Mouse (Mus musculus): ENCODE results near the gene Fbxo8. TPM values are rescaled to one million over a fixed set of nuclear protein-coding genes. Genes with fewer than 3 reads are reported as not detected.

The Fbxo8 gene
- polyA plus RNA-seq, 1 experiment from 2014 or later, result 41.6 TPM

DNA sequence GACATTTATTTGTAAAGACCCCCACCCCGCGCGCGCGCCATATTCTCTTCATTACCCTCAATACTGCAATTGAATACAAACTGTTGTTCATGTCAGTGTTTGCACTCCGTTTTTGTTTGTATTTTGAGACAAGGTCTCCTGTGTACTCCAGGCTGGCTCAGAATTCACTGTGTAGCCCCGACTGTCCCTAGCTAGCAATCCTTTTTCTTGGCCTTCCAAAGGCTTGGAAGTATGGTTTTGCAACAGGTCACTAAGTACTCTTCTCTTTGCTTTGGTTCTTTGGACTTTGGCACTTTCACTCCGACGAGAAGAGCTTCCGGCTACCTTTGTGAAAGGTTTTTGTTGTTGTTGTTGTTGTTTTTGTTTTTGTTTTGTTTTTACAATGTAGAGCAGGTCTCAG lies 1.2 kb downstream of the Fbxo8 start:
- WGBS, result 23% methylated on average over 10 of the region's 10 CpGs
- Histone ChIP-seq H3K4me3 (replicated peaks) (peak overlapping the region; percentile 65), H3K36me3 (no peaks in the 10 kb centered on the region), H3K4me1 (replicated peaks) (peaks cover 5% of the 10 kb centered on the region; the same call in 1 of the 2 replicates), H3K4me2 (replicated peaks) (peak overlapping the region; percentile 59), H3K27ac (no peak overlapping the region), H3K27me3 (replicated peaks) (no peaks in the 10 kb centered on the region), H3K9me3 (no peaks in the 10 kb centered on the region), H3K9ac (0 out of 2 replicates have a peak overlapping the region, but pooled peaks have one; percentile 81)
- ATAC-seq, result no peak

- no peak for ATAC-seq
- Histone ChIP-seq H3K9ac (no peak overlapping the region), H3K9me3 (no peaks in the 10 kb centered on the region), H3K27ac (no peak overlapping the region), H3K4me2 (replicated peaks) (0 out of 2 replicates have a peak overlapping the region, but pooled peaks have one; percentile 9), H3K36me3 (no peaks in the 10 kb centered on the region), H3K27me3 (replicated peaks) (no peaks in the 10 kb centered on the region), H3K4me1 (replicated peaks) (peaks cover 5% of the 10 kb centered on the region; the same call in 1 of the 2 replicates), H3K4me3 (replicated peaks) (no peak overlapping the region)
- 63% methylated on average over 5 of the region's 5 CpGs for WGBS
Measured at GRCm38 (mm10) chr8:56552551-56553103, 1.7 kb downstream of the Fbxo8 start.

DNA sequence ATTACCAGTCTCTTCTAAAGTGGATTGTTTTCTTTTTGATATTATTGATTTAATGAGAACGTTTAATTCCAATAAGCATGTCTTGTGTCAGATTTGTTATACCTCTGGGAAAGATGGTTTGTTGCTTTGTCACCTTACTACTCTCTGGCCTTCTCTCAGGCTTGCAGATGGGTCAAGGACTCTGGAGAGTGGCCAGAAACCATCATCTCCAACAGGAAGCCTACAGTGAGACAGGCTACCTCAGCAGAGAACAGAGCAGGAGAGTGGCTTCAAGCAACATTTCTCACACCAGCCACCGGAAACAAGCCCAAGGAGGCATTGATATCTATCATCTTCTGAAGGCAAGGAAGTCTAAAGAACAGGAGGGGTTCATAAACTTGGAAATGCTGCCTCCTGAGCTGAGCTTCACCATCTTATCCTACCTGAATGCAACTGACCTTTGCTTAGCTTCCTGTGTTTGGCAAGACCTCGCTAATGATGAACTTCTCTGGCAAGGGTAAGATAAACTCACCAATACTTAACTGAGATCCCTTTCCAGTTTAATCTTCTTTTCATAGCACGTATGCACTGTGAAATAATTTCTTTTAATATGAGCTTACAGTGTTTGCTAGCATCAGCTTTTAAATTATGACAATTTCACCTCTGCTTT lies 13.6 kb downstream of the Fbxo8 start:
- Histone ChIP-seq H3K36me3 (no peaks in the 10 kb centered on the region), H3K27me3 (replicated peaks) (no peaks in the 10 kb centered on the region), H3K4me1 (replicated peaks) (no peaks in the 10 kb centered on the region), H3K4me3 (replicated peaks) (no peak overlapping the region), H3K9ac (no peak overlapping the region), H3K27ac (no peak overlapping the region), H3K4me2 (replicated peaks) (no peak overlapping the region), H3K9me3 (no peaks in the 10 kb centered on the region)
- ATAC-seq, result no peak
- 61% methylated on average over 4 of the region's 4 CpGs for WGBS

DNA sequence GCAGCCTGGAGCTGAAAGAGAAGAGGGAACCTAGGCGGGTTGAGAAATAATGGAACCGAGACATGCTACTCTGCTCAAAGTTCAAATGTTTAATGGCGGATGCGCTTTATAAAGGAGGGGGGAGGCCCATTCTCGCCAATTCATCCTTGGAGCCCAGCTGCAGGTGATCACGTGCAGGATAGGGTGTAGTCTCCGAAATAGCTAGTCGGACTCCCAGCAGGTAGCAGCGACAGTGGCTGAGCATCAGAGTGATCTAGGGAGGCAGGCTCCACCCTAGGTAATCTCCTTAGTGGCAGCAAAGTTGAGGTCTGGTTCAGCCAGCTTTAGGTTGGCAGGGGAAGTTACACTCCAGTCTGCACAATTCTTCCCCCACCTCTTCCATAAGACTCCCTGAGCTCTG lies 16.0 kb downstream of the Fbxo8 start:
- H3K4me2 ChIP-seq (replicated peaks), result no peak overlapping the region
- WGBS, result 94% methylated on average over 9 of the region's 9 CpGs

GRCm38 (mm10) chr8:56580918-56581317 lies 30.0 kb downstream of the Fbxo8 start:
- H3K4me2 ChIP-seq (replicated peaks), result no peak overlapping the region
- H3K4me3 ChIP-seq (replicated peaks), result no peak overlapping the region
- no peaks in the 10 kb centered on the region for H3K9me3 ChIP-seq
- H3K36me3 ChIP-seq, result no peaks in the 10 kb centered on the region
- WGBS, result 95% methylated on average over 4 of the region's 4 CpGs
- H3K4me1 ChIP-seq (replicated peaks), result no peaks in the 10 kb centered on the region
- ATAC-seq, result no peak
- no peak overlapping the region for H3K27ac ChIP-seq
- H3K27me3 ChIP-seq (replicated peaks), result no peaks in the 10 kb centered on the region
- no peak overlapping the region for H3K9ac ChIP-seq

More for the DNA sequence above, 16.0 kb downstream of the Fbxo8 start:
- Histone ChIP-seq H3K4me3 (replicated peaks) (no peak overlapping the region), H3K27me3 (replicated peaks) (no peaks in the 10 kb centered on the region), H3K9ac (no peak overlapping the region), H3K27ac (no peak overlapping the region), H3K9me3 (no peaks in the 10 kb centered on the region), H3K36me3 (no peaks in the 10 kb centered on the region), H3K4me1 (replicated peaks) (no peaks in the 10 kb centered on the region)
- no peak for ATAC-seq

DNA sequence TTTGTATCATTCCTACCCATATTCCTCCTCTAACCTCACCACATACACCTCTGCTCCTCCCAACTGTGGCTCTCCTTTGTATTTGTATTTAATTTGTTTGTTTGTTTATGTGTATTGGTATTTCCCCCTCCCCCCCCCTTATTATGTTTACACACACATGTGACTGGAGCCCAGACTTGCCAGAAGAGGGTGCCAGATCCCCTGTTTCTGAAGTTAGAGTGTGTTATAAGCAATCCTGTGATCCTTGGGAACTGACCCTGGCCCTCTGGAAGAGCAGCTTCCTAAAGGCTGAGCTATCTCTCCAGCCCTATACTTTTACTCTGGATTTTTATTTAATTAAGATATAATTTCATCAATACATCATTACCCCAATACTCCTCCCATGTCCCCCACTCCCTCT lies 32.0 kb downstream of the Fbxo8 start:
- Histone ChIP-seq H3K27ac (no peak overlapping the region), H3K4me3 (replicated peaks) (no peak overlapping the region), H3K27me3 (replicated peaks) (no peaks in the 10 kb centered on the region), H3K4me2 (replicated peaks) (no peak overlapping the region), H3K36me3 (no peaks in the 10 kb centered on the region), H3K4me1 (replicated peaks) (no peaks in the 10 kb centered on the region), H3K9ac (no peak overlapping the region), H3K9me3 (no peaks in the 10 kb centered on the region)
- no peak for ATAC-seq

- H3K4me1 ChIP-seq (replicated peaks), result no peaks in the 10 kb centered on the region
- ATAC-seq, result no peak
- WGBS, result 21% methylated on average over 2 of the region's 2 CpGs
Measured at GRCm38 (mm10) chr8:56589004-56589403, 38.1 kb downstream of the Fbxo8 start.

DNA sequence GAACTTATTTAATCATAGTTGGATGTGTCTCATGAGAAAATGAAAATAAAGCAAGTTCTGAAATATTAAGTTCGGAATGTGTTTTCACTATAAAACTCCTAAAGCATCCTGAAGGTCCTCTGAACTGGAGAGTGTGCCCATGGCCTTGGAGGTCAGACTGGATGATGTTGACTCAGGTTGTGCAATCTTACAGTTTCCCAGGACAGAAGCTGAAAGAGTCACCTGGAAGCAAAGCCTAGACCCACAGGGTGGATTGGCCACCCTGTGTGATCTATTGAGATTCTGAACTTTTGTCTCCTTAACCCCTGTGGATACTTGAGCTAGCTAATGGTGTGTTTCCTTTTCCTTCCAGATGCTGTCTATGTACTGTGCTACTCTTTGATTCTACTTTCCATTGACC lies 40.2 kb downstream of the Fbxo8 start:
- Histone ChIP-seq H3K9ac (no peak overlapping the region), H3K9me3 (no peaks in the 10 kb centered on the region), H3K4me3 (replicated peaks) (no peak overlapping the region), H3K4me2 (replicated peaks) (no peak overlapping the region), H3K27me3 (replicated peaks) (no peaks in the 10 kb centered on the region), H3K36me3 (no peaks in the 10 kb centered on the region), H3K27ac (no peak overlapping the region), H3K4me1 (replicated peaks) (no peaks in the 10 kb centered on the region)
- ATAC-seq, result peak; percentile 63; the same call in 1 of the 2 replicates
- WGBS, result 98% methylated on average over 1 of the region's 1 CpGs

More at GRCm38 (mm10) chr8:56589004-56589403, 38.1 kb downstream of the Fbxo8 start:
- no peak overlapping the region for H3K4me3 ChIP-seq (replicated peaks)
- H3K4me2 ChIP-seq (replicated peaks), result no peak overlapping the region
- no peaks in the 10 kb centered on the region for H3K9me3 ChIP-seq
- no peaks in the 10 kb centered on the region for H3K27me3 ChIP-seq (replicated peaks)
- no peak overlapping the region for H3K27ac ChIP-seq
- H3K9ac ChIP-seq, result no peak overlapping the region
- no peaks in the 10 kb centered on the region for H3K36me3 ChIP-seq

DNA sequence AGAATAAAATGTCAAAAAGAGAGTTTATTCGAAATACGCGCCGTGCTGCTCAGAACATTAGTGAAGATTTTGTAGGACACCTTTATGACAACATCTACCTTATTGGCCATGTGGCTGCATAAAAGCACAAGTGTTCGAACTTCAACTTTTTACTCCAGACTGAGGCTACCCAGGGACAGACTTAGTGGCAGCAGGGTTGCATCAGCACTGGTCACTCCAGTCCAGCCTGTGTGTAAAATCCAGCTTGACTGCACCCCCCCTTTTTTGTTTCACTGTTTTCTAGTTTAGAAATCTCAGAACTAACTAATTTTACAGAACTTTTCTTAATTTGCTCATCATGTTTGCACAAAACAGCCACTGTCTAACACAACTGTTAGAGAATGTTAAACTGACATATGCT lies 40.6 kb downstream of the Fbxo8 start:
- H3K27ac ChIP-seq, result no peak overlapping the region
- H3K4me1 ChIP-seq (replicated peaks), result no peaks in the 10 kb centered on the region
- no peak overlapping the region for H3K9ac ChIP-seq
- H3K27me3 ChIP-seq (replicated peaks), result no peaks in the 10 kb centered on the region
- H3K4me3 ChIP-seq (replicated peaks), result no peak overlapping the region
- 95% methylated on average over 5 of the region's 5 CpGs for WGBS
- H3K36me3 ChIP-seq, result no peaks in the 10 kb centered on the region
- H3K4me2 ChIP-seq (replicated peaks), result no peak overlapping the region
- ATAC-seq, result no peak
- H3K9me3 ChIP-seq, result no peaks in the 10 kb centered on the region

- Histone ChIP-seq H3K4me3 (replicated peaks) (no peak overlapping the region), H3K36me3 (no peaks in the 10 kb centered on the region), H3K27ac (no peak overlapping the region), H3K4me2 (replicated peaks) (no peak overlapping the region), H3K9ac (no peak overlapping the region), H3K4me1 (replicated peaks) (no peaks in the 10 kb centered on the region), H3K27me3 (replicated peaks) (no peaks in the 10 kb centered on the region), H3K9me3 (no peaks in the 10 kb centered on the region)
- WGBS, result 28% methylated on average over 3 of the region's 3 CpGs
- no peak for ATAC-seq
Measured at GRCm38 (mm10) chr8:56606481-56606880, 55.6 kb downstream of the Fbxo8 start.

GRCm38 (mm10) chr8:56611736-56612135 lies 60.8 kb downstream of the Fbxo8 start:
- H3K9me3 ChIP-seq, result no peaks in the 10 kb centered on the region
- no peak overlapping the region for H3K4me2 ChIP-seq (replicated peaks)
- no peak overlapping the region for H3K27ac ChIP-seq
- ATAC-seq, result no peak
- H3K27me3 ChIP-seq (replicated peaks), result no peaks in the 10 kb centered on the region
- H3K4me1 ChIP-seq (replicated peaks), result no peaks in the 10 kb centered on the region
- H3K9ac ChIP-seq, result no peak overlapping the region
- 62% methylated on average over 6 of the region's 6 CpGs for WGBS
- no peak overlapping the region for H3K4me3 ChIP-seq (replicated peaks)
- no peaks in the 10 kb centered on the region for H3K36me3 ChIP-seq

DNA sequence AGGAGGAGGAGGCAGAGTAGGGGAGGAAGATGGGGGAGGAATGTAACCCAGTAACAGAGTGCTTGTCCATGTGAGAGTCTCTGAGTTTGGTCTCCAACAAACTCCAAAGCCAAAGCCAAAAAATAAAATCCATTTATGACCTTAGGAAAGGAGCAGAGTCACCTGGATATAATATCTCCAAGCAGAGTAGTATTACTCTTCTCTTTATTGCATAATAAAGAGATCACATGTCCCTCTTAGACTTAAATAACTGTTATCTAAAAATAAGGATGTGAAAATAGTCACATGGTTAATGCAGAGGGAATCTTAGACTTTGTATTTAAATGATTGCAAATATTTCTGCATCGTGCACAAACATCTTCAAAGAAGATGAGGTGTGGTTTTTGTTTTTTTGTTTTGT lies 63.3 kb downstream of the Fbxo8 start:
- H3K27ac ChIP-seq, result no peak overlapping the region
- no peak overlapping the region for H3K4me3 ChIP-seq (replicated peaks)
- no peaks in the 10 kb centered on the region for H3K9me3 ChIP-seq
- no peaks in the 10 kb centered on the region for H3K27me3 ChIP-seq (replicated peaks)
- H3K9ac ChIP-seq, result no peak overlapping the region
- 90% methylated on average over 1 of the region's 1 CpGs for WGBS
- no peak for ATAC-seq
- H3K36me3 ChIP-seq, result no peaks in the 10 kb centered on the region
- H3K4me1 ChIP-seq (replicated peaks), result no peaks in the 10 kb centered on the region
- H3K4me2 ChIP-seq (replicated peaks), result no peak overlapping the region

- no peak overlapping the region for H3K4me3 ChIP-seq (replicated peaks)
- H3K4me1 ChIP-seq (replicated peaks), result no peaks in the 10 kb centered on the region
- ATAC-seq, result peak; percentile 62
- no peak overlapping the region for H3K9ac ChIP-seq
- WGBS, result 13% methylated on average over 5 of the region's 5 CpGs
- H3K27me3 ChIP-seq (replicated peaks), result 0 out of 2 replicates have a peak, but pooled peaks cover 2% of the 10 kb centered on the region
- no peaks in the 10 kb centered on the region for H3K36me3 ChIP-seq
- H3K4me2 ChIP-seq (replicated peaks), result no peak overlapping the region
- H3K27ac ChIP-seq, result no peak overlapping the region
- H3K9me3 ChIP-seq, result no peaks in the 10 kb centered on the region
Measured at GRCm38 (mm10) chr8:56615005-56615404, 64.1 kb downstream of the Fbxo8 start.
